Mouse (Mus musculus) CH12.LX (cell line): ENCODE data around the gene Terb2. TPM values are rescaled to one million over a fixed set of nuclear protein-coding genes. Genes with fewer than 3 reads are reported as not detected.
A peak's percentile ranks its signal among the peaks of the same experiment; 100 is the strongest.

Source experiments
- DNase-seq: peaks from one replicate; pipeline ENCODE4 v3.0.0-alpha.2; 2013; ENCODE audit errors: extremely low read depth
- H3K27ac ChIP-seq: 2 replicates; pipeline ENCODE4 v1.5.1; 2012; ENCODE audit warnings: low read depth, mild to moderate bottlenecking, control low read depth, moderate library complexity; ENCODE audit not compliant: insufficient read depth
- H3K27me3 ChIP-seq: replicated peaks from 2 replicates; pipeline ENCODE3; 2012; ENCODE audit warnings: inconsistent platforms
- H3K36me3 ChIP-seq, 2 experiments: replicated peaks in 1 of 2; 2 replicates each; pipeline versions ENCODE3 to v1.6.1; 2012; ENCODE audit warnings: inconsistent platforms in 1 of 2, low read length in 1 of 2, mild to moderate bottlenecking in 1 of 2, mixed read lengths in 1 of 2, moderate library complexity in 1 of 2; ENCODE audit not compliant: control insufficient read depth in 1 of 2, insufficient read depth in 1 of 2
- H3K4me1 ChIP-seq, 2 experiments: 2 replicates each; pipeline ENCODE4 v1.6.1; 2012; ENCODE audit warnings: inconsistent platforms in 1 of 2, moderate library complexity in 1 of 2; ENCODE audit not compliant: insufficient read depth in 2 of 2, control insufficient read depth in 1 of 2
- H3K4me2 ChIP-seq: 2 replicates; pipeline ENCODE4 v1.6.1; 2012; ENCODE audit warnings: low read depth, mild to moderate bottlenecking, control low read depth; ENCODE audit not compliant: poor library complexity, insufficient read depth, severe bottlenecking
- H3K4me3 ChIP-seq, 3 experiments: fragments of 150-350 bp in 1 of 3; sonication (generic) in 1 of 3; replicated peaks in 1 of 3; 2 replicates each; pipeline versions ENCODE3 to v1.5.1; 2011 to 2012; ENCODE audit warnings: low read depth in 2 of 3, low read length in 2 of 3, mild to moderate bottlenecking in 2 of 3, moderate library complexity in 2 of 3, control low read depth in 1 of 3, improper control_type of control experiment in 1 of 3, inconsistent platforms in 1 of 3, mixed read lengths in 1 of 3; ENCODE audit not compliant: poor library complexity in 1 of 3
- H3K79me2 ChIP-seq: replicated peaks from 2 replicates; pipeline ENCODE4 v1.6.1; 2012; ENCODE audit warnings: mild to moderate bottlenecking, moderate library complexity; ENCODE audit not compliant: control insufficient read depth, poor library complexity, insufficient read depth, severe bottlenecking; ENCODE audit errors: extremely low read depth
- H3K9ac ChIP-seq: 2 replicates; pipeline ENCODE4 v1.6.1; 2012; ENCODE audit warnings: low read depth, mild to moderate bottlenecking, control low read depth, moderate library complexity; ENCODE audit not compliant: insufficient read depth
- H3K9me3 ChIP-seq: replicated peaks from 2 replicates; pipeline ENCODE3; 2012; ENCODE audit warnings: low read length, inconsistent platforms, mixed read lengths
- BHLHE40 ChIP-seq: IDR thresholded peaks from 2 replicates; pipeline ENCODE4 v1.6.1; 2011; ENCODE audit warnings: mild to moderate bottlenecking, low read depth, low read length, improper control_type of control experiment
- CHD1 ChIP-seq: IDR thresholded peaks from 2 replicates; pipeline ENCODE4 v1.6.1; 2012; ENCODE audit warnings: low read depth, low read length, improper control_type of control experiment, inconsistent platforms
- CHD2 ChIP-seq: IDR thresholded peaks from 2 replicates; pipeline ENCODE4 v1.6.1; 2011; ENCODE audit warnings: low read length, improper control_type of control experiment
- CTCF ChIP-seq, 2 experiments: IDR thresholded peaks in 1 of 2; conservative IDR thresholded peaks in 1 of 2; 2 replicates each; pipeline ENCODE4 v1.5.1; 2011 to 2012; ENCODE audit warnings: low read depth in 2 of 2, low read length in 2 of 2, improper control_type of control experiment in 1 of 2, inconsistent platforms in 1 of 2, mild to moderate bottlenecking in 1 of 2, moderate library complexity in 1 of 2
- ELF1 ChIP-seq: IDR thresholded peaks from 2 replicates; pipeline ENCODE4 v1.6.1; 2014; ENCODE audit warnings: low read depth, mild to moderate bottlenecking, inconsistent platforms, low read length, improper control_type of control experiment
- EP300 ChIP-seq: IDR thresholded peaks from 2 replicates; pipeline ENCODE4 v1.6.1; 2011; ENCODE audit warnings: low read length, improper control_type of control experiment
- ETS1 ChIP-seq: conservative IDR thresholded peaks from 2 replicates; pipeline ENCODE4 v1.6.1; 2012; ENCODE audit warnings: low read depth, mild to moderate bottlenecking, inconsistent platforms, low read length, improper control_type of control experiment, moderate library complexity
- HCFC1 ChIP-seq: IDR thresholded peaks from 2 replicates; pipeline ENCODE4 v1.6.1; 2012; ENCODE audit warnings: low read depth, mild to moderate bottlenecking, inconsistent platforms, low read length, improper control_type of control experiment
- IRF4 ChIP-seq: IDR thresholded peaks from 2 replicates; pipeline ENCODE4 v1.6.1; 2014; ENCODE audit warnings: low read depth, mild to moderate bottlenecking, inconsistent platforms, low read length, improper control_type of control experiment
- JUN ChIP-seq: IDR thresholded peaks from 2 replicates; pipeline ENCODE4 v1.6.1; 2011; ENCODE audit warnings: low read depth, mild to moderate bottlenecking, low read length, improper control_type of control experiment, moderate library complexity; ENCODE audit not compliant: insufficient read depth
- KAT2A ChIP-seq: IDR thresholded peaks from 2 replicates; pipeline ENCODE4 v1.6.1; 2012; ENCODE audit warnings: low read length, improper control_type of control experiment, inconsistent platforms; ENCODE audit not compliant: insufficient replicate concordance
- MAFK ChIP-seq: IDR thresholded peaks from 2 replicates; pipeline ENCODE4 v1.6.1; 2011; ENCODE audit warnings: low read length, improper control_type of control experiment; ENCODE audit not compliant: insufficient replicate concordance
- MAX ChIP-seq: IDR thresholded peaks from 2 replicates; pipeline ENCODE4 v1.6.1; 2011; ENCODE audit warnings: low read length, improper control_type of control experiment
- MAZ ChIP-seq: IDR thresholded peaks from 2 replicates; pipeline ENCODE4 v1.6.1; 2012; ENCODE audit warnings: low read depth, mild to moderate bottlenecking, inconsistent platforms, low read length, improper control_type of control experiment, moderate library complexity
- MEF2A ChIP-seq: IDR thresholded peaks from 2 replicates; pipeline ENCODE4 v1.6.1; 2014; ENCODE audit warnings: low read depth, mild to moderate bottlenecking, inconsistent platforms, low read length, improper control_type of control experiment, borderline replicate concordance
- MXI1 ChIP-seq: IDR thresholded peaks from 2 replicates; pipeline ENCODE4 v1.6.1; 2011; ENCODE audit warnings: mild to moderate bottlenecking, low read depth, low read length, improper control_type of control experiment
- MYC ChIP-seq: IDR thresholded peaks from 2 replicates; pipeline ENCODE4 v1.6.1; 2011; ENCODE audit warnings: low read depth, mild to moderate bottlenecking, improper control_type of control experiment, low read length
- NELFE ChIP-seq: IDR thresholded peaks from 2 replicates; pipeline ENCODE4 v1.6.1; 2011; ENCODE audit warnings: low read depth, low read length, improper control_type of control experiment
- NRF1 ChIP-seq: IDR thresholded peaks from 2 replicates; pipeline ENCODE4 v1.6.1; 2014; ENCODE audit warnings: low read depth, mild to moderate bottlenecking, inconsistent platforms, low read length, improper control_type of control experiment, moderate library complexity
- POLR2A ChIP-seq: IDR thresholded peaks from 2 replicates; pipeline ENCODE4 v1.6.1; 2011; ENCODE audit warnings: low read depth, mild to moderate bottlenecking, improper control_type of control experiment, low read length
- POLR2AphosphoS2 ChIP-seq: IDR thresholded peaks from 2 replicates; pipeline ENCODE4 v1.6.1; 2011; ENCODE audit warnings: low read depth, low read length, improper control_type of control experiment
- RCOR1 ChIP-seq: conservative IDR thresholded peaks from 2 replicates; pipeline ENCODE4 v1.6.1; 2012; ENCODE audit warnings: low read depth, mild to moderate bottlenecking, inconsistent platforms, low read length, improper control_type of control experiment
- SIN3A ChIP-seq: IDR thresholded peaks from 2 replicates; pipeline ENCODE4 v1.6.1; 2012; ENCODE audit warnings: low read length, improper control_type of control experiment, inconsistent platforms
- SMC3 ChIP-seq: IDR thresholded peaks from 2 replicates; pipeline ENCODE4 v1.6.1; 2011; ENCODE audit warnings: low read depth, low read length, improper control_type of control experiment
- TBP ChIP-seq: conservative IDR thresholded peaks from 2 replicates; pipeline ENCODE4 v1.6.1; 2011; ENCODE audit warnings: low read depth, low read length, improper control_type of control experiment
- TCF12 ChIP-seq: IDR thresholded peaks from 2 replicates; pipeline ENCODE4 v1.6.1; 2014; ENCODE audit warnings: low read depth, mild to moderate bottlenecking, inconsistent platforms, low read length, improper control_type of control experiment
- UBTF ChIP-seq: IDR thresholded peaks from 2 replicates; pipeline ENCODE4 v1.6.1; 2012; ENCODE audit warnings: low read depth, mild to moderate bottlenecking, inconsistent platforms, low read length, improper control_type of control experiment, moderate library complexity
- USF1 ChIP-seq: IDR thresholded peaks from 2 replicates; pipeline ENCODE4 v1.6.1; 2014; ENCODE audit warnings: low read depth, mild to moderate bottlenecking, inconsistent platforms, low read length, improper control_type of control experiment
- USF2 ChIP-seq: conservative IDR thresholded peaks from 2 replicates; pipeline ENCODE4 v1.6.1; 2011; ENCODE audit warnings: low read depth, low read length, improper control_type of control experiment
- ZC3H11A ChIP-seq: IDR thresholded peaks from 2 replicates; pipeline ENCODE4 v1.6.1; 2012; ENCODE audit warnings: low read depth, mild to moderate bottlenecking, inconsistent platforms, low read length, improper control_type of control experiment
- ZMIZ1 ChIP-seq: IDR thresholded peaks from 2 replicates; pipeline ENCODE4 v1.6.1; 2012; ENCODE audit warnings: low read depth, mild to moderate bottlenecking, inconsistent platforms, low read length, improper control_type of control experiment
- ZNF384 ChIP-seq: IDR thresholded peaks from 2 replicates; pipeline ENCODE4 v1.6.1; 2012; ENCODE audit warnings: low read depth, low read length, improper control_type of control experiment, inconsistent platforms
- dilution Hi-C: fragments of 300-500 bp; cut with MboI; formaldehyde crosslinking; loops from 2 replicates; pipeline ENCODE4 v1.14.3; 2020; ENCODE audit warnings: low sequenced_read_pairs; ENCODE audit not compliant: extremely low pct_unique_long_range_greater_than_20kb, extremely low pct_ligation_motif_present
- in situ Hi-C: fragments of 300-500 bp; cut with MboI; formaldehyde crosslinking; loops from 3 replicates; pipeline ENCODE4 v1.14.3; 2019; ENCODE audit warnings: low sequenced_read_pairs, low pct_ligation_motif_present, low pct_unique_long_range_greater_than_20kb, mixed read lengths
- polyA plus RNA-seq: library from polyadenylated mRNA; unstranded; fragments of >175 nt; gene quantifications from 2 replicates; pipeline ENCODE4 v1.2.1, GENCODE M21; 2012; ENCODE audit warnings: low read depth; ENCODE audit not compliant: insufficient read length
- total RNA-seq, 2 experiments: library from RNA; depleted of rRNA; stranded (reverse); fragments of 300-350 nt in 1 of 2; fragments of >200 nt in 1 of 2; gene quantifications; 2 replicates each; pipeline ENCODE4 v1.2.3; 2012 to 2014

Gene Terb2
- total and polyA plus RNA-seq, 3 experiments, result not detected

DNA sequence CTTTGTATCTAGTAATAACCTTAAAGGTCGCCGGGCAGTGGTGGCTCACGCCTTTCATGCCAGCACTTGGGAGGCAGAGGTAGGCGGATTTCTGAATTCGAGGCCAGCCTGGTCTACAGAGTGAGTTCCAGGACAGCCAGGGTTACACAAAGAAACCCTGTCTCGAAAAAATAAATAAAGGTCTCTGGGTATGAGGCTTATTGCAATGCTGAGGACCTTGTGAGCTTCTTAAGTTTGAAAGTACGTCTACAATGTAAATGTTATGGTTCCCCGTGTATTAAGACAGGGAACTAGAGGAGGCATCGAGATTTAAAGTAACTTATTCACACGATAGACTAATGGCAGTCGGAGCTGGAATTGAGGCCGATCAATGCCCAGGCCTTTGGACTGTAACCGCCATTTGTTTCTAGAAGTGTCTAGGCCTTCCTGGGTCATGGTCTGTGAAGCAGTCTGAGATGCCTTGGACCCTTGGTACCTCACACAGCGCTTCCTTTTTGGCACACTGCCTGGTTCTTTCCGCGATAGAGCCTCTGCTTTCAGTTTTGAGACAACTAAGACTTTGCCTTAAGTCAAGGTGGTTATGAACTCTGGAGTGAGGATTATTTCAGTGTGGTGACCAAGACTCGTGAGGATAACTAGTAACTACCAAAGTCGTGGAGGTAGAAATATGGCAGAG, 37.7 kb upstream of the Terb2 start:
- peak; percentile 54 for DNase-seq
- Histone ChIP-seq H3K27me3 (no peaks in the 10 kb centered on the region), H3K4me3 (peak overlapping the region; percentile 91 to 93 (median 92)), H3K4me2 (peak overlapping the region; percentile 100; the same call in 1 of the 2 replicates), H3K79me2 (peaks cover 56% of the 10 kb centered on the region), H3K27ac (peak overlapping the region; percentile 87), H3K9me3 (no peaks in the 10 kb centered on the region), H3K9ac (peak overlapping the region; percentile 100), H3K36me3 (peaks cover 37 to 50% of the 10 kb centered on the region in 2 experiments), H3K4me1 (peaks cover 13 to 43% of the 10 kb centered on the region in 2 experiments)
- in situ Hi-C loops (no loop called here), dilution Hi-C loops (no loop called here)
- no peak for TF ChIP-seq UBTF
- TF ChIP-seq SMC3, result no peak
- no peak for TF ChIP-seq MEF2A
- TF ChIP-seq USF1, result no peak
- TF ChIP-seq MYC, result peak; percentile 35; the same call in 1 of the 2 replicates
- TF ChIP-seq HCFC1, result peak; percentile 22; the same call in 1 of the 2 replicates
- TF ChIP-seq BHLHE40, result 0 out of 2 replicates have a peak, but pooled peaks have one; percentile 8
- no peak for TF ChIP-seq NRF1
- TF ChIP-seq ELF1, result peak; percentile 40
- peak; percentile 28; the same call in 1 of the 2 replicates for TF ChIP-seq EP300
- TF ChIP-seq CHD2, result 0 out of 2 replicates have a peak, but pooled peaks have one; percentile 24
- no peak for TF ChIP-seq ZMIZ1
- TF ChIP-seq TBP, result peak; percentile 24; the same call in 1 of the 2 replicates
- TF ChIP-seq POLR2A, result no peak; the same call in 1 of the 2 replicates
- peak; percentile 78; the same call in 1 of the 2 replicates for TF ChIP-seq SIN3A
- TF ChIP-seq MAFK, result no peak
- peak; percentile 59; the same call in 1 of the 2 replicates for TF ChIP-seq IRF4
- TF ChIP-seq CHD1, result peak; percentile 84; the same call in 1 of the 2 replicates
- 0 out of 2 replicates have a peak, but pooled peaks have one; percentile 35 for TF ChIP-seq KAT2A
- TF ChIP-seq USF2, result no peak
- TF ChIP-seq NELFE, result no peak
- no peak for TF ChIP-seq JUN
- TF ChIP-seq RCOR1, result 0 out of 2 replicates have a peak, but pooled peaks have one; percentile 33
- TF ChIP-seq MAX, result no peak
- TF ChIP-seq ZC3H11A, result no peak
- no peak for TF ChIP-seq ETS1
- peak; percentile 43; the same call in 1 of the 2 replicates for TF ChIP-seq TCF12
- TF ChIP-seq MXI1, result peak; percentile 28
- no peak for TF ChIP-seq CTCF (conservative IDR thresholded peaks at IDR 0.05 in 1 of 2, IDR thresholded peaks at IDR 0.05 in 1 of 2; ENCODE audit: low read depth in 2 of 2, low read length in 2 of 2)
- TF ChIP-seq POLR2AphosphoS2, result no peak
- no peak for TF ChIP-seq MAZ
- TF ChIP-seq ZNF384, result no peak
